Comparison of ENCODE assay signal across 8 mouse cellular contexts in genomic region chr16:94290073-94290999, GRCm38 (mm10). TPM values are rescaled to one million over a fixed set of nuclear protein-coding genes. Genes with fewer than 3 reads are reported as not detected.
DNase-seq lines count a peak whose midpoint lies in the region; ATAC-seq and TF ChIP-seq lines count a peak whose summit lies in the region.

No protein-coding gene starts in this region.

- no peaks in the 10 kb centered on the region for H3K36me3 ChIP-seq in heart, embryonic 16.5 days (ENCODE audit: control insufficient read depth, insufficient read depth)
- H3K36me3 ChIP-seq in liver, embryonic 15.5 days (replicated peaks), result no peaks in the 10 kb centered on the region
- no peaks in the 10 kb centered on the region for H3K36me3 ChIP-seq in neural tube, embryonic 12.5 days
- no peaks in the 10 kb centered on the region for H3K36me3 ChIP-seq in stomach, embryonic 16.5 days (ENCODE audit: control insufficient read depth, insufficient read depth, low read length)

- TF ChIP-seq CTCF in embryonic fibroblast, embryonic 13.5 days (IDR thresholded peaks at IDR 0.05; ENCODE audit: borderline replicate concordance, insufficient read depth, low read length), result no peak

- peak; percentile 63 to 71 for DNase-seq in CD8-positive naive resting alpha-beta T cell, adult 2 months (ENCODE audit: low read depth in 2 of 2, low spot score in 2 of 2)
- DNase-seq in brain, adult 2 months (ENCODE audit: low read depth, low spot score), result peak; percentile 93
- DNase-seq in kidney, postnatal 25 days, result peak; percentile 79 to 90

- peak; percentile 76 for TF ChIP-seq POLR2A in embryonic fibroblast, embryonic 13.5 days (IDR thresholded peaks at IDR 0.05; ENCODE audit: low read depth, low read length)

- no peak overlapping the region for H3K27ac ChIP-seq in embryonic fibroblast, embryonic 13.5 days (ENCODE audit: insufficient read depth, low read length)
- no peak overlapping the region for H3K27ac ChIP-seq in heart, embryonic 16.5 days (ENCODE audit: low read length)
- no peak overlapping the region; the same call in 1 of the 2 replicates for H3K27ac ChIP-seq in liver, embryonic 15.5 days (replicated peaks)
- peak overlapping the region; percentile 37; the same call in 1 of the 2 replicates for H3K27ac ChIP-seq in neural tube, embryonic 12.5 days
- H3K27ac ChIP-seq in stomach, embryonic 16.5 days (ENCODE audit: low read length), result peak overlapping the region; percentile 46; the same call in 1 of the 2 replicates

- peak overlapping the region; percentile 90 for H3K9ac ChIP-seq in heart, embryonic 16.5 days (ENCODE audit: low read length)
- H3K9ac ChIP-seq in liver, embryonic 15.5 days, result peak overlapping the region; percentile 64
- H3K9ac ChIP-seq in neural tube, embryonic 12.5 days, result peak overlapping the region; percentile 90
- H3K9ac ChIP-seq in stomach, embryonic 16.5 days (ENCODE audit: low read length), result peak overlapping the region; percentile 93

- no peaks in the 10 kb centered on the region for H3K9me3 ChIP-seq in heart, embryonic 16.5 days (replicated peaks; ENCODE audit: control insufficient read depth, low read length)
- H3K9me3 ChIP-seq in liver, embryonic 15.5 days (replicated peaks), result no peaks in the 10 kb centered on the region
- no peaks in the 10 kb centered on the region for H3K9me3 ChIP-seq in neural tube, embryonic 12.5 days
- no peaks in the 10 kb centered on the region for H3K9me3 ChIP-seq in stomach, embryonic 16.5 days (replicated peaks; ENCODE audit: control insufficient read depth, low read length)

- H3K4me3 ChIP-seq in embryonic fibroblast, embryonic 13.5 days (ENCODE audit: insufficient read depth, low read length), result peak overlapping the region; percentile 88
- peak overlapping the region; percentile 92 for H3K4me3 ChIP-seq in heart, embryonic 16.5 days (ENCODE audit: low read length)
- peak overlapping the region; percentile 71 for H3K4me3 ChIP-seq in liver, embryonic 15.5 days (replicated peaks)
- peak overlapping the region; percentile 90 for H3K4me3 ChIP-seq in neural tube, embryonic 12.5 days
- H3K4me3 ChIP-seq in stomach, embryonic 16.5 days (replicated peaks; ENCODE audit: low read length), result peak overlapping the region; percentile 92

- H3K27me3 ChIP-seq in heart, embryonic 16.5 days (ENCODE audit: control insufficient read depth, insufficient read depth, low read length), result 0 out of 2 replicates have a peak, but pooled peaks cover 2% of the 10 kb centered on the region
- H3K27me3 ChIP-seq in liver, embryonic 15.5 days, result peaks cover 9% of the 10 kb centered on the region
- no peaks in the 10 kb centered on the region for H3K27me3 ChIP-seq in neural tube, embryonic 12.5 days (replicated peaks)
- no peaks in the 10 kb centered on the region for H3K27me3 ChIP-seq in stomach, embryonic 16.5 days (ENCODE audit: control insufficient read depth, insufficient read depth, low read length)

- peak overlapping the region; percentile 97 for H3K4me2 ChIP-seq in heart, embryonic 16.5 days (ENCODE audit: low read depth, low read length)
- H3K4me2 ChIP-seq in liver, embryonic 15.5 days, result peak overlapping the region; percentile 92
- peak overlapping the region; percentile 99 for H3K4me2 ChIP-seq in neural tube, embryonic 12.5 days (replicated peaks)
- H3K4me2 ChIP-seq in stomach, embryonic 16.5 days (ENCODE audit: low read depth, low read length), result peak overlapping the region; percentile 96

- H3K4me1 ChIP-seq in embryonic fibroblast, embryonic 13.5 days (ENCODE audit: control insufficient read depth, insufficient read depth, low read length), result no peaks in the 10 kb centered on the region
- H3K4me1 ChIP-seq in heart, embryonic 16.5 days (ENCODE audit: control insufficient read depth, insufficient read depth, low read length), result peaks cover 2% of the 10 kb centered on the region; the same call in 1 of the 2 replicates
- H3K4me1 ChIP-seq in liver, embryonic 15.5 days (replicated peaks), result peaks cover 22% of the 10 kb centered on the region
- H3K4me1 ChIP-seq in neural tube, embryonic 12.5 days, result peaks cover 15% of the 10 kb centered on the region
- H3K4me1 ChIP-seq in stomach, embryonic 16.5 days (ENCODE audit: control insufficient read depth, insufficient read depth, low read length), result peaks cover 9% of the 10 kb centered on the region

- WGBS in heart, embryonic 16.5 days, result 5% methylated on average over 52 of the region's 52 CpGs
- WGBS in liver, embryonic 15.5 days (ENCODE audit: insufficient replicate concordance), result 4% methylated on average over 51 of the region's 52 CpGs
- WGBS in neural tube, embryonic 12.5 days, result 5% methylated on average over 52 of the region's 52 CpGs
- 4% methylated on average over 52 of the region's 52 CpGs for WGBS in stomach, embryonic 16.5 days

- ATAC-seq in heart, embryonic 16.5 days (replicated peaks; ENCODE audit: extremely low read depth, insufficient read depth, low FRiP score), result peak; percentile 97
- ATAC-seq in liver, embryonic 15.5 days (ENCODE audit: insufficient read depth), result peak; percentile 85
- peak; percentile 95 for ATAC-seq in neural tube, embryonic 12.5 days (ENCODE audit: low FRiP score, low read depth)
- peak; percentile 95 for ATAC-seq in stomach, embryonic 16.5 days (ENCODE audit: insufficient read depth, low FRiP score)

RNA-seq across cellular contexts. Expression of gene Hlcs, which starts 23.0 kb away (rescaled TPM):
- polyA plus RNA-seq in embryonic fibroblast, embryonic 13.5 days (2011; ENCODE audit: insufficient read length, low read depth, missing spikeins), result 6.6 and 7.0 TPM in 2 replicates
- polyA plus RNA-seq in heart, embryonic 16.5 days (2015; fragmentation: Nextera tagmentation; extraction: Ambion mirVana), result 6.8 and 7.1 TPM in 2 replicates
- 2.1 and 2.5 TPM in 2 replicates for polyA plus RNA-seq in liver, embryonic 15.5 days (2015; fragmentation: Nextera tagmentation; extraction: Ambion mirVana)
- 10.3 TPM in 2 replicates for polyA plus RNA-seq in neural tube, embryonic 12.5 days (2016; fragmentation: Nextera tagmentation; extraction: Ambion mirVana)
- 10.2 and 10.3 TPM in 2 replicates for polyA plus RNA-seq in stomach, embryonic 16.5 days (2015; fragmentation: Nextera tagmentation; extraction: Ambion mirVana)

RNA-seq across cellular contexts. Expression of gene Ripply3, which starts 37.9 kb away (rescaled TPM):
- polyA plus RNA-seq in embryonic fibroblast, embryonic 13.5 days (2011; ENCODE audit: insufficient read length, low read depth, missing spikeins), result 0.46 TPM in 1 of 2 replicates, not detected in the other
- 4.9 TPM in 2 replicates for polyA plus RNA-seq in heart, embryonic 16.5 days (2015; fragmentation: Nextera tagmentation; extraction: Ambion mirVana)
- polyA plus RNA-seq in liver, embryonic 15.5 days (2015; fragmentation: Nextera tagmentation; extraction: Ambion mirVana), result 1.7 and 1.9 TPM in 2 replicates
- 3.5 and 4.1 TPM in 2 replicates for polyA plus RNA-seq in neural tube, embryonic 12.5 days (2016; fragmentation: Nextera tagmentation; extraction: Ambion mirVana)
- 7.0 and 8.3 TPM in 2 replicates for polyA plus RNA-seq in stomach, embryonic 16.5 days (2015; fragmentation: Nextera tagmentation; extraction: Ambion mirVana)

Comparison
In these comparisons a context has a peak if more than half of its experiments do, and no peak if none do; other contexts are left out.
1. H3K27ac ChIP-seq: peak in neural tube, embryonic 12.5 days (single experiment) and stomach, embryonic 16.5 days (single experiment); none in embryonic fibroblast, embryonic 13.5 days (single experiment), heart, embryonic 16.5 days (single experiment) and liver, embryonic 15.5 days (single experiment).
2. Peak in every context shown above with its lines, with median percentiles within 50 percentile points of each other: DNase-seq, H3K4me3 ChIP-seq, ATAC-seq, H3K4me2 ChIP-seq and H3K9ac ChIP-seq.